Mouse (Mus musculus): ENCODE measurements around the gene Gm9844.

DNA sequence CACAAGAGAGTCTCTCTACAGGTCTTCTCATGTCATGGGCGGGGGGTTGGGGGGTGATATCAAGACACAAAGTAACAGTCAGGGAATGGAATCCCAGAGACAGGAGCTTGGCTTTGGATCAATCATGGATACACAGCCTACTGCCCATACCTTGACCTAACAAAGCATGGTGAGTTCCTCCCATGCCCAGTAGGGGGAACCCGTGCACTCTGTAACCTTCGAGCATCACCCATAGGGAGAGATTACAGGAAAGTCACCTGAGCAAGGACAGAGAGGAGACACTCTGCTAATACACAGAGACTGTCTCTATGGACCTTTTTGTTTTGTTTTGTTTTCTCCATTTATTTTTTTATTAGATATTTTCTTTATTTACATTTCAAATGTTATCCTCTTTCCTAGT, 44.5 kb upstream of the Gm9844 start:
- peak; percentile 96 for TF ChIP-seq CTCF (IDR thresholded peaks at IDR 0.05; ENCODE audit: low read depth)
- no peak for TF ChIP-seq EP300 (IDR thresholded peaks at IDR 0.05; ENCODE audit: low read depth)
